Mouse (Mus musculus) stomach, postnatal 0 days (tissue): ENCODE measurements around the gene Igf2. TPM values are rescaled to one million over a fixed set of nuclear protein-coding genes. Genes with fewer than 3 reads are reported as not detected.

Experiments
- ATAC-seq: fragments of 200-750 bp; cut with Nextera tagmentation; 2 replicates; pipeline ENCODE4 v1.8.0; 2017; ENCODE audit not compliant: low FRiP score, low TSS enrichment
- DNase-seq: peaks from one replicate; pipeline ENCODE4 v3.0.0-alpha.2; 2016; ENCODE audit warnings: low spot score
- H3K27ac ChIP-seq: fragments of 300-500 bp; sonication (generic); replicated peaks from 2 replicates; pipeline ENCODE4 v1.5.1; 2014; ENCODE audit warnings: mild to moderate bottlenecking, control low read depth
- H3K27me3 ChIP-seq: fragments of 300-500 bp; sonication (generic); 2 replicates; pipeline ENCODE4 v1.6.1; 2014; ENCODE audit warnings: low read length; ENCODE audit not compliant: control insufficient read depth, insufficient read depth
- H3K36me3 ChIP-seq: fragments of 300-500 bp; sonication (generic); 2 replicates; pipeline ENCODE4 v1.6.1; 2014; ENCODE audit warnings: low read length, mixed read lengths; ENCODE audit not compliant: control insufficient read depth, insufficient read depth
- H3K4me1 ChIP-seq: fragments of 300-500 bp; sonication (generic); replicated peaks from 2 replicates; pipeline ENCODE4 v1.6.1; 2014; ENCODE audit warnings: antibody characterized with exemption; ENCODE audit not compliant: control insufficient read depth, insufficient read depth
- H3K4me2 ChIP-seq: fragments of 300-500 bp; sonication (generic); replicated peaks from 2 replicates; pipeline ENCODE4 v1.6.1; 2014; ENCODE audit warnings: low read depth, mild to moderate bottlenecking, control low read depth, moderate library complexity
- H3K4me3 ChIP-seq: fragments of 300-500 bp; sonication (generic); 2 replicates; pipeline ENCODE4 v1.5.1; 2014; ENCODE audit warnings: low read depth, low read length, control low read depth
- H3K9ac ChIP-seq: fragments of 300-500 bp; sonication (generic); 2 replicates; pipeline ENCODE4 v1.6.1; 2014; ENCODE audit warnings: mild to moderate bottlenecking, low read length, control low read depth, mixed read lengths
- H3K9me3 ChIP-seq: fragments of 300-500 bp; sonication (generic); 2 replicates; pipeline ENCODE4 v1.6.1; 2016; ENCODE audit warnings: low read length; ENCODE audit not compliant: control insufficient read depth
- CTCF ChIP-seq: IDR thresholded peaks from 2 replicates; pipeline ENCODE4 v1.5.1; 2016; ENCODE audit warnings: antibody characterized with exemption, low read depth, mild to moderate bottlenecking, moderate library complexity
- EP300 ChIP-seq: optimal IDR thresholded peaks from 2 replicates; pipeline ENCODE3; 2016; ENCODE audit warnings: antibody characterized with exemption
- WGBS: fragments of 180-500 bp; shearing (Covaris S2); extraction: QIAGEN DNeasy Blood & Tissue Kit; methylation state at CpG from one replicate; pipeline ENCODE4 v1.1.7; 2014; 5-methylcytosine and 5-hydroxymethylcytosine counted together
- polyA plus RNA-seq: library from polyadenylated mRNA; unstranded; fragments of >200 nt; fragmentation: Nextera tagmentation; extraction: Ambion mirVana; gene quantifications from 2 replicates; pipeline ENCODE4 v1.2.1, GENCODE M21; 2015

Igf2 gene
- polyA plus RNA-seq, 1 experiment from 2014 or later, result 390 TPM

- peaks cover 7% of the 10 kb centered on the region for H3K9me3 ChIP-seq
- H3K4me1 ChIP-seq, result no peaks in the 10 kb centered on the region
- H3K36me3 ChIP-seq, result no peaks in the 10 kb centered on the region; the same call in 1 of the 2 replicates
- WGBS, result 59% methylated on average over 6 of the region's 6 CpGs
- no peak for TF ChIP-seq EP300
- no peak for TF ChIP-seq CTCF
- H3K4me2 ChIP-seq, result no peak overlapping the region
- no peak overlapping the region for H3K9ac ChIP-seq
- H3K27me3 ChIP-seq, result no peaks in the 10 kb centered on the region
- no peak overlapping the region for H3K4me3 ChIP-seq
- DNase-seq (no peak), ATAC-seq (no peak)
- H3K27ac ChIP-seq, result no peak overlapping the region
Measured at GRCm38 (mm10) chr7:142675141-142675540, 8.5 kb upstream of the Igf2 start.

GRCm38 (mm10) chr7:142672120-142672519 lies 5.5 kb upstream of the Igf2 start:
- DNase-seq, result peak; percentile 67
- Histone ChIP-seq H3K9ac (no peak overlapping the region), H3K4me1 (no peaks in the 10 kb centered on the region), H3K4me3 (no peak overlapping the region), H3K27ac (no peak overlapping the region), H3K27me3 (no peaks in the 10 kb centered on the region), H3K4me2 (no peak overlapping the region), H3K9me3 (peaks cover 13% of the 10 kb centered on the region), H3K36me3 (no peaks in the 10 kb centered on the region)
- ATAC-seq, result 0 out of 2 replicates have a peak, but pooled peaks have one; percentile 16
- TF ChIP-seq CTCF (peak; percentile 93), EP300 (no peak)
- 19% methylated on average over 4 of the region's 4 CpGs for WGBS

GRCm38 (mm10) chr7:142671067-142671466 lies 4.5 kb upstream of the Igf2 start:
- no peaks in the 10 kb centered on the region for H3K27me3 ChIP-seq
- no peak overlapping the region for H3K27ac ChIP-seq
- DNase-seq (no peak), ATAC-seq (no peak)
- no peaks in the 10 kb centered on the region for H3K36me3 ChIP-seq
- H3K4me2 ChIP-seq, result no peak overlapping the region
- 100% methylated on average over 1 of the region's 1 CpGs for WGBS
- H3K4me1 ChIP-seq, result no peaks in the 10 kb centered on the region
- peaks cover 13% of the 10 kb centered on the region for H3K9me3 ChIP-seq
- TF ChIP-seq CTCF (peak; percentile 27), EP300 (no peak)
- no peak overlapping the region for H3K4me3 ChIP-seq
- H3K9ac ChIP-seq, result no peak overlapping the region

- no peak within 1 kb of the TSS for H3K4me3 ChIP-seq
- no peak within 1 kb of the TSS for H3K4me2 ChIP-seq
- H3K27ac ChIP-seq, result no peak within 1 kb of the TSS
- no peak for DNase-seq
- peaks cover 8% of the 10 kb centered on the region; the same call in 1 of the 2 replicates for H3K27me3 ChIP-seq
- H3K9ac ChIP-seq, result no peak within 1 kb of the TSS
- ATAC-seq, result no peak
- H3K4me1 ChIP-seq, result no peaks in the 10 kb centered on the region
- WGBS, result 84% methylated on average over 23 of the region's 23 CpGs
- TF ChIP-seq CTCF (no peak), EP300 (no peak)
- H3K9me3 ChIP-seq, result peaks cover 13% of the 10 kb centered on the region
- H3K36me3 ChIP-seq, result no peaks in the 10 kb centered on the region
Measured at GRCm38 (mm10) chr7:142669751-142670625, 3.4 kb upstream of the Igf2 start, which contains the start of gene Gm49394. Gene Gm49394, minus strand, starts transcription at chr7:142669942.

- TF ChIP-seq CTCF, result no peak
- TF ChIP-seq EP300, result no peak
- no peak for DNase-seq
- 100% methylated on average over 1 of the region's 1 CpGs for WGBS
Measured at GRCm38 (mm10) chr7:142668328-142668727, 1.7 kb upstream of the Igf2 start.

GRCm38 (mm10) chr7:142667521-142667920 lies 905 bp upstream of the Igf2 start:
- ATAC-seq, result no peak
- no peak overlapping the region for H3K27ac ChIP-seq

More at GRCm38 (mm10) chr7:142668328-142668727, 1.7 kb upstream of the Igf2 start:
- Histone ChIP-seq H3K4me2 (no peak overlapping the region), H3K9me3 (peaks cover 13% of the 10 kb centered on the region), H3K36me3 (no peaks in the 10 kb centered on the region), H3K27me3 (peaks cover 13% of the 10 kb centered on the region; the same call in 1 of the 2 replicates), H3K4me3 (no peak overlapping the region), H3K9ac (no peak overlapping the region), H3K27ac (no peak overlapping the region), H3K4me1 (no peaks in the 10 kb centered on the region)
- ATAC-seq, result no peak

More at GRCm38 (mm10) chr7:142667521-142667920, 905 bp upstream of the Igf2 start:
- Histone ChIP-seq H3K4me2 (no peak overlapping the region), H3K27me3 (peaks cover 13% of the 10 kb centered on the region; the same call in 1 of the 2 replicates), H3K9me3 (peaks cover 13% of the 10 kb centered on the region), H3K4me1 (no peaks in the 10 kb centered on the region), H3K9ac (no peak overlapping the region), H3K4me3 (no peak overlapping the region), H3K36me3 (no peaks in the 10 kb centered on the region)
- no peak for TF ChIP-seq EP300
- no peak for TF ChIP-seq CTCF
- no peak for DNase-seq
- 94% methylated on average over 18 of the region's 18 CpGs for WGBS
